Mouse (Mus musculus): ENCODE results near the gene Nploc4. TPM values are rescaled to one million over a fixed set of nuclear protein-coding genes. Genes with fewer than 3 reads are reported as not detected.

Nploc4 gene
- polyA plus RNA-seq, 1 experiment from 2014 or later = 45.4 TPM

- Histone ChIP-seq H3K9ac (ENCODE audit: low read depth, low read length) (no peak within 1 kb of the TSS), H3K4me3 (ENCODE audit: low read length) (no peak within 1 kb of the TSS), H3K36me3 (ENCODE audit: control insufficient read depth, insufficient read depth, low read length) (no peaks in the 10 kb centered on the region), H3K4me2 (replicated peaks; ENCODE audit: low read depth, low read length) (no peak within 1 kb of the TSS), H3K9me3 (ENCODE audit: control insufficient read depth, low read length) (no peaks in the 10 kb centered on the region), H3K27me3 (ENCODE audit: control insufficient read depth, insufficient read depth, low read length) (no peaks in the 10 kb centered on the region), H3K4me1 (ENCODE audit: control insufficient read depth, insufficient read depth, low read length) (peaks cover 35% of the 10 kb centered on the region), H3K27ac (ENCODE audit: low read depth, low read length) (0 out of 2 replicates have a peak within 1 kb of the TSS, but pooled peaks have one; percentile 24)
- 38% methylated on average over 10 of the region's 10 CpGs for WGBS
- ATAC-seq (ENCODE audit: low FRiP score, low TSS enrichment) = no peak
Observed at GRCm38 (mm10) chr11:120361295-120361694, 76.2 kb downstream of the Nploc4 start, which contains the start of gene Fscn2. Gene Fscn2, plus strand, starts transcription at chr11:120361534.

GRCm38 (mm10) chr11:120360755-120361154 lies 76.8 kb downstream of the Nploc4 start:
- Histone ChIP-seq H3K27ac (ENCODE audit: low read depth, low read length) (no peak overlapping the region), H3K4me3 (ENCODE audit: low read length) (no peak overlapping the region), H3K4me1 (ENCODE audit: control insufficient read depth, insufficient read depth, low read length) (peaks cover 32% of the 10 kb centered on the region), H3K9ac (ENCODE audit: low read depth, low read length) (no peak overlapping the region), H3K36me3 (ENCODE audit: control insufficient read depth, insufficient read depth, low read length) (no peaks in the 10 kb centered on the region), H3K9me3 (ENCODE audit: control insufficient read depth, low read length) (no peaks in the 10 kb centered on the region), H3K27me3 (ENCODE audit: control insufficient read depth, insufficient read depth, low read length) (no peaks in the 10 kb centered on the region), H3K4me2 (replicated peaks; ENCODE audit: low read depth, low read length) (no peak overlapping the region)
- no peak for ATAC-seq (ENCODE audit: low FRiP score, low TSS enrichment)
- WGBS = 57% methylated on average over 5 of the region's 5 CpGs

- ATAC-seq (ENCODE audit: low FRiP score, low TSS enrichment) = no peak
- Histone ChIP-seq H3K9me3 (ENCODE audit: control insufficient read depth, low read length) (no peaks in the 10 kb centered on the region), H3K36me3 (ENCODE audit: control insufficient read depth, insufficient read depth, low read length) (no peaks in the 10 kb centered on the region), H3K9ac (ENCODE audit: low read depth, low read length) (no peak overlapping the region), H3K27me3 (ENCODE audit: control insufficient read depth, insufficient read depth, low read length) (no peaks in the 10 kb centered on the region), H3K4me1 (ENCODE audit: control insufficient read depth, insufficient read depth, low read length) (peaks cover 32% of the 10 kb centered on the region), H3K4me2 (replicated peaks; ENCODE audit: low read depth, low read length) (no peak overlapping the region), H3K4me3 (ENCODE audit: low read length) (no peak overlapping the region), H3K27ac (ENCODE audit: low read depth, low read length) (no peak overlapping the region)
- WGBS = 20% methylated on average over 8 of the region's 8 CpGs
Observed at GRCm38 (mm10) chr11:120360062-120360461, 77.4 kb downstream of the Nploc4 start.

- H3K27me3 ChIP-seq (ENCODE audit: control insufficient read depth, insufficient read depth, low read length) = no peaks in the 10 kb centered on the region
- no peak overlapping the region for H3K4me3 ChIP-seq (ENCODE audit: low read length)
- ATAC-seq (ENCODE audit: low FRiP score, low TSS enrichment) = no peak
- no peak overlapping the region for H3K27ac ChIP-seq (ENCODE audit: low read depth, low read length)
- 78% methylated on average over 6 of the region's 6 CpGs for WGBS
- no peaks in the 10 kb centered on the region for H3K9me3 ChIP-seq (ENCODE audit: control insufficient read depth, low read length)
- H3K4me2 ChIP-seq (replicated peaks; ENCODE audit: low read depth, low read length) = no peak overlapping the region
- H3K9ac ChIP-seq (ENCODE audit: low read depth, low read length) = no peak overlapping the region
- H3K36me3 ChIP-seq (ENCODE audit: control insufficient read depth, insufficient read depth, low read length) = no peaks in the 10 kb centered on the region
- H3K4me1 ChIP-seq (ENCODE audit: control insufficient read depth, insufficient read depth, low read length) = peaks cover 32% of the 10 kb centered on the region
Observed at GRCm38 (mm10) chr11:120359391-120359790, 78.1 kb downstream of the Nploc4 start.

- Histone ChIP-seq H3K27ac (ENCODE audit: low read depth, low read length) (peak overlapping the region; percentile 91), H3K4me1 (ENCODE audit: control insufficient read depth, insufficient read depth, low read length) (peaks cover 43% of the 10 kb centered on the region), H3K9ac (ENCODE audit: low read depth, low read length) (0 out of 2 replicates have a peak overlapping the region, but pooled peaks have one; percentile 31), H3K9me3 (ENCODE audit: control insufficient read depth, low read length) (no peaks in the 10 kb centered on the region), H3K27me3 (ENCODE audit: control insufficient read depth, insufficient read depth, low read length) (no peaks in the 10 kb centered on the region), H3K4me3 (ENCODE audit: low read length) (no peak overlapping the region), H3K4me2 (replicated peaks; ENCODE audit: low read depth, low read length) (peak overlapping the region; percentile 10), H3K36me3 (ENCODE audit: control insufficient read depth, insufficient read depth, low read length) (no peaks in the 10 kb centered on the region)
- ATAC-seq (ENCODE audit: low FRiP score, low TSS enrichment) = peak; percentile 82
- 13% methylated on average over 10 of the region's 10 CpGs for WGBS
Observed at GRCm38 (mm10) chr11:120357791-120358401, 79.6 kb downstream of the Nploc4 start.

GRCm38 (mm10) chr11:120356900-120357299 lies 80.6 kb downstream of the Nploc4 start:
- H3K4me1 ChIP-seq (ENCODE audit: control insufficient read depth, insufficient read depth, low read length) = peaks cover 48% of the 10 kb centered on the region
- no peaks in the 10 kb centered on the region for H3K9me3 ChIP-seq (ENCODE audit: control insufficient read depth, low read length)
- H3K36me3 ChIP-seq (ENCODE audit: control insufficient read depth, insufficient read depth, low read length) = no peaks in the 10 kb centered on the region
- H3K9ac ChIP-seq (ENCODE audit: low read depth, low read length) = no peak overlapping the region
- no peak overlapping the region for H3K4me3 ChIP-seq (ENCODE audit: low read length)
- ATAC-seq (ENCODE audit: low FRiP score, low TSS enrichment) = no peak
- H3K27ac ChIP-seq (ENCODE audit: low read depth, low read length) = no peak overlapping the region
- WGBS = 92% methylated on average over 4 of the region's 4 CpGs
- no peak overlapping the region for H3K4me2 ChIP-seq (replicated peaks; ENCODE audit: low read depth, low read length)
- H3K27me3 ChIP-seq (ENCODE audit: control insufficient read depth, insufficient read depth, low read length) = no peaks in the 10 kb centered on the region

GRCm38 (mm10) chr11:120356319-120356840 lies 81.1 kb downstream of the Nploc4 start:
- Histone ChIP-seq H3K27ac (ENCODE audit: low read depth, low read length) (no peak overlapping the region), H3K4me1 (ENCODE audit: control insufficient read depth, insufficient read depth, low read length) (peaks cover 47% of the 10 kb centered on the region), H3K27me3 (ENCODE audit: control insufficient read depth, insufficient read depth, low read length) (no peaks in the 10 kb centered on the region), H3K36me3 (ENCODE audit: control insufficient read depth, insufficient read depth, low read length) (no peaks in the 10 kb centered on the region), H3K9me3 (ENCODE audit: control insufficient read depth, low read length) (no peaks in the 10 kb centered on the region), H3K4me3 (ENCODE audit: low read length) (no peak overlapping the region), H3K4me2 (replicated peaks; ENCODE audit: low read depth, low read length) (no peak overlapping the region), H3K9ac (ENCODE audit: low read depth, low read length) (no peak overlapping the region)
- no peak for ATAC-seq (ENCODE audit: low FRiP score, low TSS enrichment)
- 83% methylated on average over 15 of the region's 15 CpGs for WGBS

- H3K9ac ChIP-seq (ENCODE audit: low read depth, low read length) = no peak overlapping the region
Observed at GRCm38 (mm10) chr11:120355277-120356039, 82.0 kb downstream of the Nploc4 start.

More at GRCm38 (mm10) chr11:120355277-120356039, 82.0 kb downstream of the Nploc4 start:
- ATAC-seq (ENCODE audit: low FRiP score, low TSS enrichment) = no peak
- H3K36me3 ChIP-seq (ENCODE audit: control insufficient read depth, insufficient read depth, low read length) = no peaks in the 10 kb centered on the region
- 36% methylated on average over 5 of the region's 5 CpGs for WGBS
- H3K9me3 ChIP-seq (ENCODE audit: control insufficient read depth, low read length) = no peaks in the 10 kb centered on the region
- H3K4me1 ChIP-seq (ENCODE audit: control insufficient read depth, insufficient read depth, low read length) = peaks cover 49% of the 10 kb centered on the region
- no peaks in the 10 kb centered on the region for H3K27me3 ChIP-seq (ENCODE audit: control insufficient read depth, insufficient read depth, low read length)
- no peak overlapping the region for H3K4me3 ChIP-seq (ENCODE audit: low read length)
- H3K27ac ChIP-seq (ENCODE audit: low read depth, low read length) = peak overlapping the region; percentile 1; the same call in 1 of the 2 replicates
- no peak overlapping the region for H3K4me2 ChIP-seq (replicated peaks; ENCODE audit: low read depth, low read length)
